Mouse (Mus musculus) stomach, postnatal 0 days (tissue): Measurements from ENCODE around the gene Ocrl. TPM values are rescaled to one million over a fixed set of nuclear protein-coding genes. Genes with fewer than 3 reads are reported as not detected.

ENCODE experiments used
- ATAC-seq: fragments of 200-750 bp; cut with Nextera tagmentation; 2 replicates; pipeline ENCODE4 v1.8.0; 2017; ENCODE audit not compliant: low FRiP score, low TSS enrichment
- DNase-seq: peaks from one replicate; pipeline ENCODE4 v3.0.0-alpha.2; 2016; ENCODE audit warnings: low spot score
- H3K27ac ChIP-seq: fragments of 300-500 bp; sonication (generic); replicated peaks from 2 replicates; pipeline ENCODE4 v1.5.1; 2014; ENCODE audit warnings: mild to moderate bottlenecking, control low read depth
- H3K27me3 ChIP-seq: fragments of 300-500 bp; sonication (generic); 2 replicates; pipeline ENCODE4 v1.6.1; 2014; ENCODE audit warnings: low read length; ENCODE audit not compliant: control insufficient read depth, insufficient read depth
- H3K36me3 ChIP-seq: fragments of 300-500 bp; sonication (generic); 2 replicates; pipeline ENCODE4 v1.6.1; 2014; ENCODE audit warnings: low read length, mixed read lengths; ENCODE audit not compliant: control insufficient read depth, insufficient read depth
- H3K4me1 ChIP-seq: fragments of 300-500 bp; sonication (generic); replicated peaks from 2 replicates; pipeline ENCODE4 v1.6.1; 2014; ENCODE audit warnings: antibody characterized with exemption; ENCODE audit not compliant: control insufficient read depth, insufficient read depth
- H3K4me2 ChIP-seq: fragments of 300-500 bp; sonication (generic); replicated peaks from 2 replicates; pipeline ENCODE4 v1.6.1; 2014; ENCODE audit warnings: low read depth, mild to moderate bottlenecking, control low read depth, moderate library complexity
- H3K4me3 ChIP-seq: fragments of 300-500 bp; sonication (generic); 2 replicates; pipeline ENCODE4 v1.5.1; 2014; ENCODE audit warnings: low read depth, low read length, control low read depth
- H3K9ac ChIP-seq: fragments of 300-500 bp; sonication (generic); 2 replicates; pipeline ENCODE4 v1.6.1; 2014; ENCODE audit warnings: mild to moderate bottlenecking, low read length, control low read depth, mixed read lengths
- H3K9me3 ChIP-seq: fragments of 300-500 bp; sonication (generic); 2 replicates; pipeline ENCODE4 v1.6.1; 2016; ENCODE audit warnings: low read length; ENCODE audit not compliant: control insufficient read depth
- CTCF ChIP-seq: IDR thresholded peaks from 2 replicates; pipeline ENCODE4 v1.5.1; 2016; ENCODE audit warnings: antibody characterized with exemption, low read depth, mild to moderate bottlenecking, moderate library complexity
- EP300 ChIP-seq: optimal IDR thresholded peaks from 2 replicates; pipeline ENCODE3; 2016; ENCODE audit warnings: antibody characterized with exemption
- WGBS: fragments of 180-500 bp; shearing (Covaris S2); extraction: QIAGEN DNeasy Blood & Tissue Kit; methylation state at CpG from one replicate; pipeline ENCODE4 v1.1.7; 2014; 5-methylcytosine and 5-hydroxymethylcytosine counted together
- polyA plus RNA-seq: library from polyadenylated mRNA; unstranded; fragments of >200 nt; fragmentation: Nextera tagmentation; extraction: Ambion mirVana; gene quantifications from 2 replicates; pipeline ENCODE4 v1.2.1, GENCODE M21; 2015

Ocrl gene
- polyA plus RNA-seq, 1 experiment from 2014 or later, result 7.0 TPM

DNA sequence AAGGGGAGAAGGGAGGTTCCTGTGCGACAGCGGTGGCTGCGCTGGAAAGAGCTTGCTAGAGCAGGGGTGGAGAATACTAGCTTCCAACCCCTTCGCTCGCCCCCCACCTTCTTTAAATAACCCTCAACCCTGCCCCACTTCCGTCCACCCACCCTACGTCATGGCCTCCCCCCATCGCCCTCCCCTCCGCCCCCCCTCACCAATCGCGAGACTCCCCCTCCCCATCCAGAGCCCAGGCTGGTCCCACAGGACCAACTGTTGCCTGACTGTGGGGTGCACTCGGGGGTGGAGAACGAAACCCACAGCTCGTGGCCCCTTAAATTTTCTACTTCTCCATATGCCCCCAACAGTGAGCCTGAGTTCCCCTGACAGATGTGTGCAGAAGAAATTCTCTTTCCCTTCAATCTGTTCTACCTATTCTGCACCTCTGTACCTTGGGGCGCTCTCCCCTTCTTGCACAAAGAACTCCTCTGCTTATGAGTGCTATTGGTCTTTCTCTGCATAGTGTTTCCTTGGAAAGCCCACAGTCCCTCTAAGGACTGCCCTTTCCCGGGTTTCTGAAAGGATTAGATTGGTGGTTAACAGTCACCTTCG is 19.7 kb upstream of the Ocrl start, which contains the start of gene Smarca1:
Smarca1 (minus strand) TSS at position 544 of the 594 bp plus-strand sequence.
- Histone ChIP-seq H3K4me2 (peak within 1 kb of the TSS; percentile 63), H3K9me3 (no peaks in the 10 kb centered on the region), H3K36me3 (no peaks in the 10 kb centered on the region), H3K4me1 (no peaks in the 10 kb centered on the region), H3K9ac (peak within 1 kb of the TSS; percentile 59), H3K27me3 (no peaks in the 10 kb centered on the region), H3K27ac (peak within 1 kb of the TSS; percentile 61; the same call in 1 of the 2 replicates), H3K4me3 (peak within 1 kb of the TSS; percentile 54)
- ATAC-seq, result peak; percentile 57; the same call in 1 of the 2 replicates
- DNase-seq, result no peak
- 17% methylated on average over 11 of the region's 17 CpGs for WGBS
- TF ChIP-seq EP300 (no peak), CTCF (no peak)

GRCm38 (mm10) chrX:47912904-47913542 is 836 bp downstream of the Ocrl start:
- Histone ChIP-seq H3K9ac (peak overlapping the region; percentile 74), H3K4me2 (peak overlapping the region; percentile 51), H3K36me3 (no peaks in the 10 kb centered on the region), H3K27ac (no peak overlapping the region; the same call in 1 of the 2 replicates), H3K4me3 (peak overlapping the region; percentile 64), H3K27me3 (no peaks in the 10 kb centered on the region), H3K9me3 (no peaks in the 10 kb centered on the region), H3K4me1 (no peaks in the 10 kb centered on the region)
- ATAC-seq, result no peak
- TF ChIP-seq EP300 (no peak), CTCF (no peak)
- peak; percentile 14 for DNase-seq
- 22% methylated on average over 8 of the region's 8 CpGs for WGBS

DNA sequence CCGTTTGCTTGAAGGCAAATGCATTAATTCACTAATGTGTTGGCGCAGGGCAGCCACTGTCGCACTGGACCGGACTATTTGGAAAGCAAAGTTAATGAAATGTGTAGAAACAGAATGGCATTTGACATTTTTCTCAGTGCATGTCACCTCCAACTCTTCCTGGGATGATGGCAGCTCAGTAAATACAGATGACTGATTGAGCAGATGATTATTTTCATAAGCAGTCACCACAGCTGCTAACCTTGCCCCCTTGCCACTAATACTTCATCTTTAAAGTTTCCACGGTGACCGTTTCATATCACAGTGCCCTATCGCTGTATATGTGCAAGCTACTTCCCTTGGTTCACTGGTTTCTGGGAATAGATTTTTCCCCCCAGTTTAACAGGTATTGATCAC is 1.4 kb downstream of the Ocrl start:
- no peak overlapping the region for H3K4me3 ChIP-seq
- WGBS, result 64% methylated on average over 7 of the region's 7 CpGs
- no peak overlapping the region for H3K9ac ChIP-seq
- no peaks in the 10 kb centered on the region for H3K4me1 ChIP-seq
- H3K9me3 ChIP-seq, result no peaks in the 10 kb centered on the region
- TF ChIP-seq CTCF (no peak), EP300 (no peak)
- no peak for DNase-seq
- no peak overlapping the region for H3K4me2 ChIP-seq
- no peak overlapping the region for H3K27ac ChIP-seq
- no peak for ATAC-seq
- no peaks in the 10 kb centered on the region for H3K27me3 ChIP-seq
- H3K36me3 ChIP-seq, result no peaks in the 10 kb centered on the region

DNA sequence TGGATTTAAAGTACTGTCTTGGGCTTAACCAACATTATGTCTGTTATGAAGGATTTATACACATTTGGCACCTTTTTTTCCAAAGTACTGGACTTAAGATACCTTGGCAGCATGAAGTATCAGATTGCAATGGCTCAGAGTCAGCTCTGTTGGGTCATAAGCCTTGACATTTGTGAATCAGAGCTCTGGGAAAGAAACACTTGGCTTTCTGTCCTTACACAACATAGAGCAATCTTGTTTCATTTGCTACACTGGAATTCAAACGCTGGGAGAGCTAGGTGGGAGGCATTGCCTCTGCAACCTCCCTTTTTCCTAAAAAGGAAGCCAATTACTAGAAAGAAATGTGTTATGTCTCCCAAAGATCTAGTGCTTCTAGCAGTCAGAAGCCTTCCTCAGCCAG is 4.6 kb downstream of the Ocrl start:
- Histone ChIP-seq H3K4me1 (no peaks in the 10 kb centered on the region), H3K9ac (no peak overlapping the region), H3K27me3 (no peaks in the 10 kb centered on the region), H3K4me2 (no peak overlapping the region), H3K9me3 (no peaks in the 10 kb centered on the region), H3K4me3 (no peak overlapping the region), H3K36me3 (no peaks in the 10 kb centered on the region), H3K27ac (no peak overlapping the region)
- DNase-seq (no peak), ATAC-seq (no peak)
- WGBS, result 52% methylated on average over 1 of the region's 1 CpGs
- TF ChIP-seq CTCF, result no peak
- TF ChIP-seq EP300, result no peak

- Histone ChIP-seq H3K36me3 (no peaks in the 10 kb centered on the region), H3K27ac (no peak overlapping the region), H3K9ac (no peak overlapping the region), H3K9me3 (no peaks in the 10 kb centered on the region), H3K27me3 (no peaks in the 10 kb centered on the region), H3K4me2 (no peak overlapping the region), H3K4me1 (no peaks in the 10 kb centered on the region), H3K4me3 (no peak overlapping the region)
- WGBS, result 78% methylated on average over 5 of the region's 5 CpGs
- no peak for TF ChIP-seq EP300
- no peak for DNase-seq
- ATAC-seq, result no peak
Measured at GRCm38 (mm10) chrX:47920541-47920940, 8.4 kb downstream of the Ocrl start.

DNA sequence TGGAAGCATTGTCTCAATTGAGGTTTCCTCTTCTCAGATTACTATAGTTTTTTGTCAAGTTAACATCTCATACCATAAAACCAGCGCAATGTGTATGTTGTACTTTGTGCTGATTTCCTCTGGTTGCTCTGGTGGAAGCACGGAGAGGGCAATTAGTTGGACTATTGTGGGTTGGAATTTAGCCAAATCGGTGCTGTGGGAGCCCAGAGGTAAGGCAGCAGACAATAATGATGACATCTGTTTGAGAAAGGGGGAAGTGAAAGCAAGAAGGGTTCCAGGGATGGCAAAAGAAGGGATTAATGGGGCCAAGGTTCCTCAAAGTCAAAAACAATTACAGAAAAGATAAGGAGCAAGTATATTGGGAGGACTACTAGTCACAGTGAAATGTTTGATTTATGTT is 15.8 kb downstream of the Ocrl start:
- no peak overlapping the region for H3K4me2 ChIP-seq
- no peaks in the 10 kb centered on the region for H3K4me1 ChIP-seq
- H3K36me3 ChIP-seq, result no peaks in the 10 kb centered on the region
- no peaks in the 10 kb centered on the region for H3K9me3 ChIP-seq
- no peak overlapping the region for H3K9ac ChIP-seq
- no peak for TF ChIP-seq EP300
- TF ChIP-seq CTCF, result no peak
- 66% methylated on average over 3 of the region's 3 CpGs for WGBS
- H3K27ac ChIP-seq, result no peak overlapping the region
- no peak for DNase-seq
- H3K27me3 ChIP-seq, result no peaks in the 10 kb centered on the region
- no peak for ATAC-seq
- no peak overlapping the region for H3K4me3 ChIP-seq
